Mouse (Mus musculus) bone marrow macrophage, adult 2 months (primary cell): ENCODE results near the gene Gstcd. TPM values are rescaled to one million over a fixed set of nuclear protein-coding genes. Genes with fewer than 3 reads are reported as not detected.

Source experiments
- H3K27ac ChIP-seq: 2 replicates; pipeline ENCODE4 v1.5.1; 2012; ENCODE audit warnings: low read depth, low read length; ENCODE audit not compliant: insufficient read depth
- H3K4me1 ChIP-seq: 2 replicates; pipeline ENCODE4 v1.6.1; 2012; ENCODE audit warnings: low read length; ENCODE audit not compliant: control insufficient read depth, insufficient read depth
- H3K4me3 ChIP-seq: 2 replicates; pipeline ENCODE4 v1.5.1; 2012; ENCODE audit warnings: mild to moderate bottlenecking, low read length, moderate library complexity; ENCODE audit not compliant: insufficient read depth
- CTCF ChIP-seq: IDR thresholded peaks from 2 replicates; pipeline ENCODE4 v1.5.1; 2012; ENCODE audit warnings: low read depth, mild to moderate bottlenecking, low read length, moderate library complexity
- POLR2A ChIP-seq: IDR thresholded peaks from 2 replicates; pipeline ENCODE4 v1.6.1; 2012; ENCODE audit warnings: mild to moderate bottlenecking, low read depth, low read length, borderline replicate concordance
- polyA plus RNA-seq: library from polyadenylated mRNA; stranded (reverse); fragments of >200 nt; gene quantifications from 2 replicates; pipeline ENCODE4 v1.2.4, GENCODE M21; 2012; ENCODE audit not compliant: missing spikeins, insufficient read depth, insufficient read length

Gene Gstcd
- polyA plus RNA-seq, 1 experiment: 4.5 TPM

GRCm38 (mm10) chr3:133033145-133033755 lies 58.6 kb downstream of the Gstcd start:
- no peak for TF ChIP-seq CTCF
- no peak for TF ChIP-seq POLR2A
- no peak overlapping the region for H3K27ac ChIP-seq

GRCm38 (mm10) chr3:133026977-133027376 lies 64.9 kb downstream of the Gstcd start:
- H3K4me1 ChIP-seq: no peaks in the 10 kb centered on the region

More at GRCm38 (mm10) chr3:133033145-133033755, 58.6 kb downstream of the Gstcd start:
- H3K4me1 ChIP-seq: no peaks in the 10 kb centered on the region
- H3K4me3 ChIP-seq: no peak overlapping the region

GRCm38 (mm10) chr3:133007250-133007649 lies 84.6 kb downstream of the Gstcd start:
- no peaks in the 10 kb centered on the region for H3K4me1 ChIP-seq
- no peak overlapping the region for H3K4me3 ChIP-seq
- H3K27ac ChIP-seq: no peak overlapping the region
- TF ChIP-seq POLR2A (no peak), CTCF (no peak)

More at GRCm38 (mm10) chr3:133026977-133027376, 64.9 kb downstream of the Gstcd start:
- TF ChIP-seq CTCF: no peak
- no peak for TF ChIP-seq POLR2A
- Histone ChIP-seq H3K4me3 (no peak overlapping the region), H3K27ac (no peak overlapping the region)

GRCm38 (mm10) chr3:132996299-132996698 lies 95.5 kb downstream of the Gstcd start:
- no peaks in the 10 kb centered on the region for H3K4me1 ChIP-seq
- no peak overlapping the region for H3K4me3 ChIP-seq
- TF ChIP-seq POLR2A (no peak), CTCF (no peak)
- no peak overlapping the region for H3K27ac ChIP-seq

- no peaks in the 10 kb centered on the region for H3K4me1 ChIP-seq
- no peak overlapping the region for H3K4me3 ChIP-seq
- H3K27ac ChIP-seq: no peak overlapping the region
- TF ChIP-seq POLR2A (no peak), CTCF (no peak)
Observed at GRCm38 (mm10) chr3:132995904-132996267, 95.9 kb downstream of the Gstcd start.

- H3K4me1 ChIP-seq: no peaks in the 10 kb centered on the region
- no peak for TF ChIP-seq POLR2A
- no peak for TF ChIP-seq CTCF
- H3K4me3 ChIP-seq: no peak overlapping the region
- no peak overlapping the region for H3K27ac ChIP-seq
Observed at GRCm38 (mm10) chr3:132995172-132995903, 96.5 kb downstream of the Gstcd start.

GRCm38 (mm10) chr3:132986188-132986587 lies 105.6 kb downstream of the Gstcd start:
- no peak overlapping the region for H3K27ac ChIP-seq
- H3K4me3 ChIP-seq: no peak overlapping the region
- H3K4me1 ChIP-seq: no peaks in the 10 kb centered on the region
- no peak for TF ChIP-seq CTCF
- TF ChIP-seq POLR2A: no peak

GRCm38 (mm10) chr3:132983845-132984485 lies 107.9 kb downstream of the Gstcd start:
- TF ChIP-seq CTCF: no peak
- no peak for TF ChIP-seq POLR2A
- Histone ChIP-seq H3K4me1 (no peaks in the 10 kb centered on the region), H3K27ac (no peak overlapping the region), H3K4me3 (no peak overlapping the region)

GRCm38 (mm10) chr3:132981968-132982367 lies 109.9 kb downstream of the Gstcd start:
- Histone ChIP-seq H3K27ac (no peak overlapping the region), H3K4me1 (no peaks in the 10 kb centered on the region), H3K4me3 (no peak overlapping the region)
- no peak for TF ChIP-seq POLR2A
- no peak for TF ChIP-seq CTCF
